ENCODE assay signal across 7 mouse cellular contexts in the genomic region with DNA sequence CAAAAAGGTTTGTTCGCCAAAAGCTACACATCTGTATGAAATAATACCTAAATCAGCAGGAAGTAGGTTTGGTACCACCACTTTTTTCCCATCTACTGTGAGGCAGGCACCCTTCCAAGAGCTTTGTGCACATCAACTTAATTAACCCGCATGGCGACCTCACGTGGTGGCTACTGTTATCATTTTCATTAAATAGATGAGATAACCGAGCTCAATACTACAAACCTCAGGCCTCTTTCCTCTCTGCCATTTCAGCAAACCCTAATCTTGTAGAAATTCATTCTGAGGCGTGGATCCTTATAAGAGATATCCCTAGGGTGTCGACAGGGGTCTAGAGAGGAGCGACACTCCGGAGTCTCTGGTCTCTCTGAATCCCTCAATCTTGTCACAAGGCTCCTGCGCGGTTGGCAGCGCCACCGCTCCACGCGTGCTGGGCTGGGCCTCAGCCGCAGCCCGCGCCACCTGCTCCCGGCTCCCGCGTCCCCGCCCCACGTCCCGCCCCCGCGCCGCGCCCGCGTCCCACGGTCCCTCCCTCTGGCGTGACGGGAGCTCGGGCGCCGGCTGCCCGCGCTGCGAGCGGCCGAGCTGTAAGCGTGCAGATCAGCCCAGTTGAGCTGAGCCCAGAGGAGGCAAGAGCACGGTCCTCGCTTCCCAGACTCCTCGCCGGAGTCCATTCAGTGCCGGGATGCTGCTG. TPM values are rescaled to one million over a fixed set of nuclear protein-coding genes. Genes with fewer than 3 reads are reported as not detected.
A peak's percentile ranks its signal among the peaks of the same experiment; 100 is the strongest.
DNase-seq lines count a peak whose midpoint lies in the region; ATAC-seq lines count a peak whose summit lies in the region.

9330182L06Rik (plus strand) TSS at position 533 of the 694 bp plus-strand sequence.

- under 1% methylated on average over 41 of the region's 47 CpGs for WGBS in intestine, embryonic 16.5 days

- intact Hi-C loops in left cerebral cortex, postnatal 14 days (cut with DNase I): loop anchor here (5.0 kb wide), 2 partner anchors 103 to 157 kb away; partner anchors contain the start of gene Dmtf1

- H3K27ac ChIP-seq in intestine, embryonic 16.5 days (ENCODE audit: low read length): 0 out of 2 replicates have a peak within 1 kb of the TSS, but pooled peaks have one; percentile 3

- peak within 1 kb of the TSS; percentile 72 for H3K9ac ChIP-seq in intestine, embryonic 16.5 days (ENCODE audit: low read depth, low read length)

- H3K27me3 ChIP-seq in intestine, embryonic 16.5 days (replicated peaks; ENCODE audit: control insufficient read depth, insufficient read depth, low read length): peaks cover 4% of the 10 kb centered on the region; the same call in 1 of the 2 replicates

- peak within 1 kb of the TSS; percentile 74 for H3K4me3 ChIP-seq in intestine, embryonic 16.5 days (ENCODE audit: low read length)

- ATAC-seq in intestine, embryonic 16.5 days: peak; percentile 95
- ATAC-seq in megakaryocyte, adult 5-6 weeks (ENCODE audit: poor library complexity, severe bottlenecking): peak; percentile 81

- peak within 1 kb of the TSS; percentile 97 for H3K4me2 ChIP-seq in intestine, embryonic 16.5 days (ENCODE audit: low read depth, low read length)

- peak; percentile 78 for DNase-seq in adrenal gland, postnatal 10 days
- peak; percentile 91 to 94 for DNase-seq in cerebellum, postnatal 10 days
- peak; percentile 51 to 59 for DNase-seq in frontal cortex, postnatal 14 days (ENCODE audit: low spot score in 2 of 2)
- DNase-seq in left cerebral cortex, postnatal 14 days (ENCODE audit: low spot score in 2 of 2): peak; percentile 69 to 77
- DNase-seq in right cerebral cortex, postnatal 14 days: peak; percentile 80

- no peaks in the 10 kb centered on the region for H3K36me3 ChIP-seq in intestine, embryonic 16.5 days (ENCODE audit: control insufficient read depth, insufficient read depth, low read length)

- H3K4me1 ChIP-seq in intestine, embryonic 16.5 days (ENCODE audit: control insufficient read depth, insufficient read depth, low read length): peaks cover 3% of the 10 kb centered on the region; the same call in 1 of the 2 replicates

- H3K9me3 ChIP-seq in intestine, embryonic 16.5 days (ENCODE audit: control insufficient read depth, low read length): no peaks in the 10 kb centered on the region

RNA-seq across cellular contexts. Expression of gene 9330182L06Rik, which starts in this region (rescaled TPM):
- 10 to 100 TPM in 1 of 2 experiments, 1 to 10 TPM in 1; 8.3 to 10.9 TPM for total RNA-seq in adrenal gland, postnatal 10 days (2021)
- polyA plus RNA-seq in intestine, embryonic 16.5 days (2015; fragmentation: Nextera tagmentation; extraction: Ambion mirVana): 1.4 and 1.5 TPM in 2 replicates
- total RNA-seq in left cerebral cortex, postnatal 14 days (2021): 10 to 100 TPM; 36.9 to 37.4 TPM
- 0.62 and 0.89 TPM in 2 replicates for total RNA-seq in megakaryocyte, adult 5-6 weeks (2015)
- 0.61 and 1.8 TPM in 2 replicates for total RNA-seq in megakaryocyte, adult 5-6 weeks (2017)

Comparison
In these comparisons a context has a peak if more than half of its experiments do, and no peak if none do; other contexts are left out.
1. Peak in every context shown above with its lines: DNase-seq, ATAC-seq, H3K4me3 ChIP-seq and H3K27ac ChIP-seq.